Mouse (Mus musculus): ENCODE results near the gene Cog1.

DNA sequence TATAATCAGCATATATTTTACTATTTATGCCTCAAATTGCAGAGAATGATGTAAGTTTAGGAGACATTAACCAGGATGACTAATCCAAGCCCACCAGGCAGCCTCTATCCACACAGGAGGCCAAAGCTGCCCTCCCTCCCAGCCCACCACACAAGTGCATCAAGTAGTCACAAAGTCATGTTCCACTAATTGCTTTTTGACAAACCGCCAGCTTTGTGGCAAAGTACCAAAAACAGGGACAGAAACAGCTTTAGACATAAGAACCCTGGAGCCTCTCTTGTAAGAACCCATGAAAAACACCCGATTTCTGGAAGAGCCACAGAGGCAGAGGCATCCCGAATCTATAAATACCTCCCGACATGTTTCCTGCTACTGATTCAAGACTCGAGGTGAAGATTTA, 38.7 kb upstream of the Cog1 start:
- TF ChIP-seq CTCF (IDR thresholded peaks at IDR 0.05; ENCODE audit: borderline replicate concordance, extremely low read depth, insufficient read depth, insufficient read length) (no peak), POLR2A (IDR thresholded peaks at IDR 0.05; ENCODE audit: borderline replicate concordance, extremely low read depth, insufficient read depth, insufficient read length, poor library complexity, severe bottlenecking) (no peak)

Measured in brain, embryonic 14.5 days (tissue).